Mouse (Mus musculus): ENCODE measurements around the gene Zcrb1.

DNA sequence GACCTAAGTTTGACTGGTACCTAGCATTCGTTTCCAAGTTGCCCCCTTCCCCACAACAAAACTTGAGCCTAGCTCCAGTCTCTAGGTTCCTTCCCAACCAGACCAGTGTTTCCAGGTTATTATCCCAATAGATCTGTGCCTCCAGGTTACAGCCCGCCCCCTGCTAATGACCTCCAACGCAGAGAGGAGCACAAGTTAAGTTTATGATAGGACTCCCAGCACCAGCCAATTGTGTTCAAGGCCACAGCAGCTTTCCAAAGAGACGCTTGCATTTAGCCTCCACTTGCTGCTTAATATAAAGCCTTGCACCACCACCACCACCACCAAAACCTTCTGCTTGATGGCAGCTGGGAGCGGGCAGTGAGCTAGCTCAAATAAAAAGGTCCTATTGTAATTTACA is 16.8 kb downstream of the Zcrb1 start:
- TF ChIP-seq EP300 (IDR thresholded peaks at IDR 0.05; ENCODE audit: low read length) (no peak), CTCF (conservative IDR thresholded peaks at IDR 0.05 in 1 of 2, IDR thresholded peaks at IDR 0.05 in 1 of 2; ENCODE audit: low read depth in 2 of 2, low read length in 2 of 2) (no peak), POLR2A (IDR thresholded peaks at IDR 0.05; ENCODE audit: low read depth, low read length) (no peak), ETS1 (conservative IDR thresholded peaks at IDR 0.05; ENCODE audit: low read depth, low read length) (no peak)

Data from CH12.LX (cell line).